Mouse (Mus musculus): ENCODE data around the gene Ubqln1.

Gene Ubqln1

DNA sequence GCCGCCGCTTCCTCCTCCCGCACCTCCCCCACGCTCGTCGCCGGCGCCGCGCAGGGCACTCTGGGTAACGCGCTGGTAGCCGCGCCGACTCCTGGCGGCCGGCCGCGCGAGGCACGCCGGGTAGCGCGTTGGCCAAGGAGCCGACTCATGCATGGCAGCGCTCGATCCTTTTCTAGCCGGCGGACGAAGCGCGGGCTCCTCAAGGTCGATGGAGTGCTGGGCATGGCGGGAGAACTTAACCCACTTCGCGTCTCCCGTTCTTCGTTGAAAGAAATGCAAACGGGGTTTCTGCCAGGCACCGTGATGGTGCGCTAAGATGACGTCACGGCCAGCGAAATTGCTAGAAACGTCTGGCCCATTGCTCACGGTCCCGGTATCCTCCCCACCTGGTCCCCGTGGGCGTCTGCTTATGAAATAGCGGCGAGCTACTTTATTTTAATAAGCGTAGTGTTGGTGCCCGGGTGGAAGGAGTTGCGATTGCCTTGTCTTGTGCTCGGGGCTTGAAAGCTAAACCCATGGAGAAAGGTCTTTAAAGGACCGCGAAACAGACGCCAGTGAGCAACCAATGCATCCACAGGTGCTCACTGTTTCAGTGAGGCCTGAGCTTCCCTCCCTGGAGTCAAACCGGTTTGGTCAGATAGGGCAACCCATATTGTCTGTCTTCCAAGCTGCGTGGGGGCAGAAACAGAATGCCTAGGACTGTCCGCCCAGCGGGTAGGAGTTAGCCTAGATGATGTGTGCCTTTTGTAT lies at the start of gene Ubqln1:
Gene Ubqln1, minus strand, starts transcription at position 62 of the 750 bp plus-strand sequence.
- DNase-seq: peak; percentile 91

DNA sequence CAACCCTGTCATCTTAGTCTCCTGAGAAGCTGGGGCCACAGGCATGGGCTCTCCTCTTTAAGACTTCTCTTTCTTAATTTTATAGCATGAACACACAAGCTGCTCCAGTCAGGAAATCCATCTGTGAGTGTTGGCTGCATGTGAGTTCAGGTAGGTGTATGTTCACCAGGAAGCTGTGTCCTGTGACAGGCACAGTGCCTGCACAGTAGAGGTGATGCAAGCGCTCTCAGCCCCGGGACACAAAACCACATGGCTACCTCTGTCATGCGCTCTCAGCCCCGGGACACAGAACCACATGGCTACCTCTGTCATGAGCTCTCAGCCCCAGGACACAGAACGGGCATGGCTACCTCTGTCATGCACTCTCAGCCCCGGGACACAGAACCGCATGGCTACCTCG lies 48.1 kb upstream of the Ubqln1 start:
- DNase-seq: no peak

DNA sequence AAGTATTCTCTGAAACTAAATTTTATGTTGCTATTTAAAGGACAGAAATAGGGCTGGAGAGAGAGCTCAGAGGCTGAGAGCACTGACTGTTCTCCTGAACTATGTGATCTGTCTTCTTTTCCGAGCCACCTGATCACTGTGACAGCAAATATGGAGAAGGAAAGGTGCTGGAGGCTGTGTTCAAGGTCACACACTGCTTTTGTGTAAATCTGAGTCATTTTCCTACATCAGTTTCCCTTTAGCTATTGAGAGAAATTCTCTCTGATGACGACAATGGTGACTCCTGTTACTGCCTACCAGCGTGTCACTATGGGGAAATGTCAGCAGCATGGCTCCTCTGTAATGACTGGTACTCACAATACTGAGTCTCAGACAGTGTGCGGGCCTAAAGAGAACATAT lies 46.2 kb upstream of the Ubqln1 start:
- no peak for DNase-seq

DNA sequence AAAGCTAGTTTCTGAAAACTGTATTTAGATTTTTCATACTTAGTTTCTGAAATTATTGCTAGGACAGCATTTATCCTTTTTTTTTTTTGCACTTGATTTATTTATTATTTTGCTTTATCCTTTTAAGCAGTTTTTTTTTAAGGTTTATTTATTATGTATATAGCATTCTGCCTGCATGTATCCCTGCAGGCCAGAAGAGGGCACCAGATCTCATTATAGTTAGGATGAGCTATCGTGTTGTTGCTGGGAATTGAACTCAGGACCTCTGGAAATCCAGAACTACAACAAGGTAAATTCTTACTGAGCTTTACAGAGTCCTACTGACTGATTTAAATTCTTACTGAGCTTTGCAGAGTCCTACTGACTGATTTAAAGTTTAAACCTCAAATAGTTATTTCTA lies 37.8 kb upstream of the Ubqln1 start:
- no peak for DNase-seq

DNA sequence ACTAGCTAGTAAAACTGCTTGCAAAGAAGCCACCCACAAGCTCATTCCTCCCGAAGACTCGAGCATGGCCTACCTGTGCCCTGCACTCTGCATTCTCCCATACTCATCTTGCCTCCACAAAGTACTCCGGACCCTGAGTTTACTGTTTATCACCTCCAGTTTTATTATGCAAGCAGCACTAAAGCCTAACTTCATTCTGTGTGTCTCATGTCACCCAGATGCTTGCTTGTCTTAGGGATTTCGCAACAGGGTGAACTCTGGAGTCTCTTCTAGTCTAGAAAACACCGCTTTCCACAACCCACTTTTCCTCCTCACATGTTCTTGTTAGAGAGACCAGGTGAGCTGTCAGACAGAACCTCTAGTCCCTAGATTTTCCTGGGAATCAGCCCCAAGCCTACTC lies 33.5 kb upstream of the Ubqln1 start:
- DNase-seq: no peak

DNA sequence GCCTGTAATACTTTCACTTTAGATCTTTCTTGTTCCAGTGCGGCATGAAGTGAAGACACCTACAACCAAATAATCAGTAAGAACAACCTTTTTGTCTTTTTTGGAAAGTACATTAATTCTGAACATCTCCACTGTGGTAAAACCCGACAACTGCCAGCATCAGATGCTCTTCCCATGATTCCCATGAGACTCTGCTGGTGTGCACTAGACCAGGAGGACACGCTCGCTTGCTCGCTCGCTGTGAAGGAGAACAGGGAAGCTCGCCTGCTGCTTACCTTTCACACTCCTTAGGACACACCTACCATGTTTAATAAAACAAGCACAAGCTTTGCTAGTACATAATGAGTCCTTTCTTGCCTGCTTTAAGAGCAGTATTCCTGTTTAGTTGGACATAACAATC lies 21.1 kb upstream of the Ubqln1 start:
- no peak for DNase-seq

DNA sequence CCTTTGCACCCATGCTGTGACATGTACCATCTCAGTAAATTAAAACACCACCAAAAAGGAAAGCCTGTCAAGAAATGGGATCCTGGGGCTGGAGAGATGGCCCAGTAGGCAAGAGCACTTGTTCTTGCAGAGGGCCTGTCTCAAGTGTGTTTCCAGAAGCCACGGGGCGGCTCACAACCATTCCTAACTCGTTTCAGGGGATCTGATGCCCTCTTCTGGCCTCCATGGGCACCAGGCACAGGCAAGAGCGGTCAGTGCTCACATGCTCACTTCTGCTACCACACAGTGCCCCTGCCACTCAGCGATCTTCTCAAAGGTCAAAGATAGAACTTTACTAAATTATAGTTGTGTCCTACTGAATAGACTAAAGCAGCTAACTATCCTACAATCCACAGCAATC lies 17.2 kb upstream of the Ubqln1 start:
- DNase-seq: peak; percentile 50

DNA sequence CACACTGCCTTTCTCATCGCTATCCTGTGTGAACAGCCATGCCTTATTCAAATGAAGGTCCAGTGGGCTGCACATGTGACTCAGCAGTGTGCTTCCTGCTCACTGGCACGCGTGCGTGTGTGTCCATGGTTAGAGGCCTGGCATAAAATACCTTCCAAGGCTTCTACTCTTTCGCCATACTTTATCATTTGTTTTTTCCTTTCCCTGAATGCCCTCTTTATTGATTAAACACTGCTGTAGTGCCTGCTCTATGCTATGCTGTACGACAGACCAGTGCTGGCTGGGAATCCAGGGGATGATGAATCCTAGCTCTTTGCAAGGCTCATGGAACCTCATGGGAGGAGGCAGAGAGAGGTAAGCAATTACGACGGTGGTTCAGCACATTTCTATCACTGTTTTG lies 16.6 kb upstream of the Ubqln1 start:
- no peak for DNase-seq

DNA sequence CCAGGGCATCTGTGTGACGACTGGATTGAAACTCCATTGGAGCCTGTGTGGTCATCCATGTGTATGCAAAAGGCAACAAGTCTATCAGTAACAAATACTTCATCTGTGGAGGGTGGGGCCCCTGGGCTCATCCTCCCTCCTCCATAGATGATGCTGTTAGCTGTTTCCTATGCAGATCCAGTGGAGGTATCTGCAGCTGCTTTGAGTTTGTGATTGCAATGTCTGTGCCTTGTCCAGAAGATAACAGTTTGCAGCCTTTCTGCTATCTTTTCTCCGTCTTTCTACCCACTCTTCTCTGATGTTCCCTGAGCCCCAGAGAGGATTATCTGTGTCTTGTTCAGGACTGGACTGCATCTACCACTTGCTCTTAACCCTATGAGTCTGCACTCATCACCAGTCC lies 13.2 kb upstream of the Ubqln1 start:
- DNase-seq: no peak

DNA sequence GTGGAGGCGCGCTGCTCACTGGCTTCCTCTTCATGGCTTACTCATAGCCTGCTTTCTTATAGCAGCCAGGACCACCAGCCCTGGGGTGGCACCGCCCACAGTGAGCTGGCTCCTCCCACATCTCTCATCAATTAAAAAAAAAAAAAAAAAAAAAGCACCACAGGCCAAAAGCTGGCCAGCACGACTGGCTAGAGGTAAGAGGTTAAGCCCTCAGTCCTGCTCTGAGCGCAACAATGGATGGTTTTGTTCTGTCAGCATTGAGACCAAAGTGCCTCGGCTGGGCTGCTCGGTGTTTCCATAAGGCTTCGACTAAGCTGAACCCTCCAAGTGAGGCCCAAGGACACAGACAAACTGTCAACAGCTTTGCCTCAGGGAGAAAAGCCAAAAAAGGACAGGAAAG lies 10.2 kb upstream of the Ubqln1 start:
- DNase-seq: no peak

DNA sequence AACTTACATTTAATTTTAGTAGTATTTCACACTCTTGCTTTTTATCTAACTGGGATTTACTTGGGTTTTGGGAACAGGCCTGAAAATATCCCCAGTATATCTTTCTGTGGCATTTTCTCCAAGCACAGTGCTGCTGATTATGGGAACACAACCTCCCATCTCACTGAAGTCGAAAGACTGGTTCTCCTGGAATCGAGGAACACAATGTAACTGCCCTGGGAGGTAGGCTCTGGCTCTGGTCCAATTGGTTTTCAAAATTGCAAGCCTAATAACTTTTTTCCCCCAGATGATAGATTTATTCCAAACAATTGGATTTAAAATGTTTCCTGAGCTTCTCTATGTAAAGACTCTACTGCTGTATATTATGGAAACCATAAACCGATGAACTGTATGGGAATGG lies 4.8 kb upstream of the Ubqln1 start:
- no peak for DNase-seq

DNA sequence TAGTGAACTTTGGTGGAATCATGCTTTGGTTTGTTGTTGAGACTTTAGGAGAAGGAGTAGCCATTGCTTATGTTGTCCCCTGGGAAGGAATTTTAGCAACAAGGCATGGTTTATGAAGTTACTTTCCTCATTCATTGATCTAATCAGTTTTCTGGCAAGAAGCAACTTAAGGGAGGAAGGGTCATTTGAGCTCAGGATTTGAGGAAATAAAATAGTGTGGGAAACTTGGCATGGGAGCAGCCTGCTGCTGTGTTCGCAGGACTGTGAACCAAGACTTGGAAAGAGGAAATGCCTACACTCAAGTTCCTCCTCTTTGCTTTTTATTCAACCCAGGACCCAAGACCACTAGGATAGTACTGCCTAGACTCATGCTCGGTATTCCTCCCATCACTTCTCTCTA lies 2.1 kb upstream of the Ubqln1 start:
- DNase-seq: no peak

DNA sequence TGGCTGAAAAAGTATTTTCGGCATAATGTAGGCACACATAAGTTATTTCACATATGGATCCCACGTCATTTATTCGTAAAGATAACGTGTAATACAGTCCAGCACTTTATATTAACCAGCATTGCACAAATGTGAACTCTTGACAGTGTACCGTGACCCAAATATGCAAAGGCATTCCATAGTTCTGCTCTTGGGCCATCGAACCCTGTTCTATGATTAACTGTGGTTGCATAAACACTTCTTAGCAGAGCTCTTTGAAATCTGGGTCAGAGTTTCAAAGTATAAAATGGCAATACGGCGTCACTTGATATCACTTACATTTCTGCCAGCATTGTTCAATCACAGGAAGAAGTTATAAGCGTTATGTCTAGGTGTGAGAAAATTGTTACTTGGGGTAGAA lies 942 bp upstream of the Ubqln1 start:
- DNase-seq: no peak

DNA sequence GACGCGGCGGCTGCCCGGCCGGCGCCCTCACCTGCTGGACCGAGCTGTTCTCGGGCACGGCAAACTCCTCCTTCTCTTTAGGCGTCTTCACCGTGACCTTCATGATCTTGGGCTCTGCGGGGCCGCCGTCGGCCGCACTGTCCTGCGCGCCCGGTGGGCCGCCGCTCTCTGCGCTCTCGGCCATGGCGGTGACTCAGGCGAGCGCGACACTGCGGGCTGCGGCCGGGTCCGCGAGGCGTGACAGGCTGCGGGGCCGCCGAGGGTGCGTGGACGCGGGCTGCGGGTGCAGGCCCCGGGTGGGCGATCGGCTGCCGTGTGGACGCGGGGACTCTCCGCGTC lies 231 bp downstream of the Ubqln1 start:
- DNase-seq: no peak

DNA sequence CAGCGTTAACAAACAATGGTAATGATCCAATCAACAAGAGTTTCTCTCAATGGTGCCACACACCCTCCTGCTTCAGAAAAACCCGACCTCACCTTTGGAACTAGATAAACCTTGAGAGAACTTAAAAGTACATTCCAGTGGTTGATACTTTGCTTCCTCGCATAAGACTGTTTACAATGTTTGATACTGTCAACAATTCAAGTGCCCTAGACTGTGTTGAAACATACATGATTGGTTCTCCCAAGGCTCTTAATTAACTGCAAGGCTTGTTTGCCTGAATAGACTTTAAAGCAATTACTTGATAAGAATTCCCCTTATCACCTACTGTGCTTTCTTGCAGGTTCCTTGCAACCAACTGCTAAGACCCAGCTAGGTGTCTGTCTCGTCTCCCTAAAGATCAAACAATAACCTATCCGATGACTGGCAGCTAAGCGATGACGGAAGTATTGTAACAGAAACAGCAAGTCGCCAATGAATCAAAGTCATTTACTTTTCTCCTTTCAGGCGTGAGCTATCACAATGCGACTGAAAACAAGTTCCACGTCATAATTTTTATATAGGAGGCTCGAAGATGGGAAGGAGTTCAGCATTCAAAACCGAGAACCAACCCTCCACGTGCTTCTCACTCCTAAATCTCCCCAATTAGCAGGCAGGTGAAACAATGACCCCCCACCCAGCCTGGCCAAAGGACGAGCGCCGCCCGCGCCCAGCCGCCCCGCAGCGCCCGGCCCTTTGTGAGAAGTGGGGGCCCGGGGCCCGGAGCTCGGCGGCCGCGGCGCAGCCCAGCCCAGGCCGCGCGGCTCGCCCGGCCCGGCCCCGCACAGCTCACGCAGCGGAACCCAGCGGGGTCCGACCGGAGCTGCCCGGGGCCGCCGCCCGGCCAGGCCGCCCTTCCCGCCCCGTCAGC lies 854 bp downstream of the Ubqln1 start:
- peak; percentile 46 for DNase-seq

DNA sequence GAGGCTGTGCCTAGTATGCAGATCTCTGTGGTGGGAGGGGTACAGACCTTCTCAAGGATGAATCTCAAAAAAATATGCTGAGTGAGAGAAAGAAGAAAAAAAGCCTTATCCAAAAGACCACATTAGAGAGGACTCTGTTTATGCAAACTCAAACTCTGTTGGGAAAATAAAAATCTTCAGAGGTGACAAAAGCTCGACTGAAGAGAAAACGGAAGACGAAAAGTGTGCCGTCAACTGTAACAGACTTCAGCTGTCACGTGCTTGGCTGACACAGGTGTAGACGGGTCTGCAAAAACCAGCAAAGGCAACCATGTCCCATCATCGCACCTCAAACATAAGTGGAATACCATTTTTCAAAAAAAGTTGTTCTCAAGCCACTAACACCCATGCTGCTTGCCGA lies 1.7 kb downstream of the Ubqln1 start:
- DNase-seq: no peak

DNA sequence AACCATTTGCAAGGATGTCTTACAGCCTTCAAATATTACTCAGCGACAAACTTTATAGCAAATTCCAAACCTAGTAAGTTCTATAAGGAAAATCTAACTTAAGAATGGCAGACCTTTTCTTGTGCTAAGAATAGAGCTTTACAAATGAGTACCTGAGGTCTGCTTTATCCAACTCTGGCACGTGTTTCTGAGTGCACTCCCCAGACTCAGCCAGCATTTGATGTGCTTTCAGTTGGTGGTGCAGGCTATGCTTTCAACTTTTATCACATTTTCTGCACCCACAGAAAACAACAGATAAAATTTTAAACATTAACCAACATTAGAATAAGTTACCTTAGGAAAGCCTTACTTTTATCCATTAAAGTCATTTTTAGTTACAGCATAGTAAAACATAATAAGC lies 2.9 kb downstream of the Ubqln1 start:
- DNase-seq: no peak

DNA sequence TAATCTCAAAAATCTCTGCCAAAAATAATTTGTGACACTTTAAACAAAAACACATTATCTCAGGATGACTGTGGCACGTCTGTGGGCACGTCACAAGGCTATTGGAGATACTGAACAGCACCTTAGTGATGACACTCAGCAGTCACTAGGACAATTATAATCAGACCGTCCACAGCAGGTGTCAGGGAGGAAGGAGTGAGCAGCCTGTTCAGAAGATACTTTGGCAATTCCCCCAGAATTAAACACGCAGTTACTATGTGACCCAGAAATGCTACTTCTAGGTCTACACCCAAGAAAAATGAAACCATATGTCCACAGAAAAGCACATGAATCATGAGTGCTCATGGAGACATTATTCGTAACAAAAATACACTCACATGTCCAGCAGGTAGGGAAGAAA lies 5.0 kb downstream of the Ubqln1 start:
- DNase-seq: peak; percentile 81

DNA sequence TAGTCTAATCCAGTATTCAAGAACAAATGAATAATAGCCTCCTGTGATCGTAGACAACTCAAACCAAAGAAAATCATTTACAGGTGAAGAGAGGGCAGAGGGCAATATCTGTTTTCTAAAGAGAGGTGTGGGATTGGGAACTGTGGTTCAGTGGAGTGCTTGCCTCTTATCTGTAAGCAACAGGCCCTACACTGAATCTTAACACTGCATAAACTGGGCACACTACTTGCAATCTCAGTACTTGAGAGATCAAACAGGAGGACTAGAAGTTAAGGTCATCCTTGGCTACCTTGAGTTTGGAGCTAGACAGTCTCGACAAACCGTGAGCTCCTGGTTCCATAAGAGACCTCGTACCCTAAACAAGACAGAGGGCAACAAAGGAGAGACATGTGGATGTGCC lies 9.4 kb downstream of the Ubqln1 start:
- DNase-seq: no peak

DNA sequence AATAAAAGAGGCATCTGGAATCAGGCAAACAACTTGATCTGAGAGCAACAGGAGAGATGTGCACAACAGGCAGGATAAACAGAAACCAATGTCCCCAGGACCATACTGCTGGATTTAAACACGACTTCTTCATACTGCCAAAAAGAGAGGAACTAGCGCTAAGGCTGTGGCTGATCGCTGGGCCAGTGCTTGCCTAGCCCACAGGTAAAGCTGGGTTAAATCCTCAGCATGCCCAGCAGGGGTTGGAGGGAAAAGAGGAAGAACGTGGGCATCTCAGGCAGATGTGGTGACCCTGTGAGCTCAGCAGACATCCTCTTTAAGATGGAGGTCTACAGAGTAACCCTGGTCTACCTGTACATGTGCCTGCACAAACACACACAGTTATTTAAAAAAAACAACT lies 10.5 kb downstream of the Ubqln1 start:
- no peak for DNase-seq

DNA sequence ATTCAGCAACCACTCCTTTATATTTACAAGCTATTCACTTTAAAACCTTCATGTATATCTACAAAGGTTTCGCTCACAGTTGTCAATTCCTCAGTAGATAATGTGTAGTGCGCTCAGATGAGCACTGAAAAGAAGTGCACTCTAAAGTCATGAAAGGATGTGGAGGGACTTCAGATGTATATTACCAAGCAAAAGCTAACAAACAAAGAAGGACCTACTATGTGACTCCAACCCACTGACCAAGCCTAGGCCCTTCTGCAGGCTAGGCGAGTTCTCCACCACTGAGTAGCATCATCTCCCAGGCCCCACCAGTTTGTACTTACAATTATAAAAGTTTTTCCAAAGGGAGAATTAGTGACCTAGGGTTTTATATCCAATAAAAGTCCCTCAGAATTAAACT lies 11.3 kb downstream of the Ubqln1 start:
- no peak for DNase-seq

DNA sequence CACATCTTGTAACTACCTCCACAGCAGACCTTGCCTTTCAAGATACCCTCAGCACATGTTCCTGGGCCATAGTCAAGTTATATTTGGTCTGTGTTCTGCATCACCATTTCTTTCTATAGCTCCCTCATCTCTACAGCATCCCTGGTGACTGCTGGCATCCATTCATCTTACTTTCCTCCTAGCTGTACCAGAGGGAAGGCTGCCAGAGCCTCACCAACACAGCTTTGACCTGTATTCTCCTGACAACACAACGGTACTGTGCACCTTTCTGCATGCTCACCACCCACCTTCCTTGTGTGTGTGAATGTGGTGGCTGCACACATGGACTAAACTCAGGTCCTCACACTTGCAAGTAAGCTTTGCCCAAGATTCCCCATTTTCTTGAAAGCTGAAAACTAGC lies 12.6 kb downstream of the Ubqln1 start:
- DNase-seq: peak; percentile 66

DNA sequence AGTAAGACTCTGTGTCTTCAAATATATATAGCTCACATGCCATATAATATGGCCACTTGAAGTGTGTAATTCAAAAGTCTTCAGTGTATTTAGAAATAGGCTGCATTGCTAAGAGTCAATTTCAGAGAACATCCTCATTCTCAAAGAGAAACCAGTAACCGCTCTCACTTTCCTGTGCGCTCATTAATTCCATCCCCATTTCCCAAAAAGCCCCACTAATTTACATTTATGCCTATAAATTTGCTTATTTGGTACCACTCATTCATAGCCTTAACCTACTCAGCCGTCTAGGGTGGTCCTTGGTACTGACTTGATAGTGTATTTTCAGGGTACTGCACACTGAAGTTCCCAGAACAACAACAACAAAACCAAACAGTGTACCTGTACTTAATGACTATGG lies 13.5 kb downstream of the Ubqln1 start:
- DNase-seq: no peak

DNA sequence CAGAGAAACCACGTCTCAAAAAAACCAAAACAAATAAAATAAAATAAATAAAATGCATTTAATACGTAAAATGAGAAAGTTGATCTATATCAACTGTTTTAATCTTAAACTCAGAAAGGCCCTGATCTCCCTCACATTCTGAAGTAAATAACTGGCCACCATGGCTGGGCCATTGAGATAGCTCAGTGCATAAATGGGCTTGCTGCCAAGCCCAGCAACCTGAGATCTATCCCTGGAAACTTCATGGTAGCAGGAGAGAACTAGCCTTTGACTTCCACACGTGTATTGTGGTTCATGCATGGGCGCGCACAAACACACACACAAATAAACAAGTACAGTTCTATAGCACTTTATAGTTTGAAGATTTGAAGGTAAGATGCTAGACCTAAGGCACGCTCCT lies 14.1 kb downstream of the Ubqln1 start:
- DNase-seq: no peak
